Mouse (Mus musculus) right cerebral cortex, adult 2 months (tissue): ENCODE measurements around the gene Smg5.

Experiments
- DNase-seq, 2 experiments: peaks; one replicate each; pipeline ENCODE4 v3.0.0; 2021 to 2022; ENCODE audit warnings: low spot score in 2 of 2

Gene Smg5

DNA sequence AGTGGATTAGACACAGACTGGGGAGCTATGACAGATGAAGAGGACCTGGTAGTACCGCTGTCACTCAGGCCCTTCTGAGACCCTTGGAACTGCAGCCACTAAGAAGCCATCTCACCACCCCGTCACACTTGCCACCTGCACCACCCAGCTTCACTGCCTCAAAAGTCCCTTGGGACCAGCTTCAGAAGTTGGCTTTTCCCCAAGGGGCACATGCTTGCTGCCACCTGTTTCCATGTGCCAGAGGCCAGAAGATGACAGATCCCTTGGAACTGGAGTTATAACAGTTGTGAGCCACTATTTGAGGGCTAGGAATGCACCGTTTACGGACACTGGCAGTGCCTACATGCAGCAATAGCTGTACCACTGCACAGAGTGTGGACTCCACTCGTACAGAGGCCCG, 59.2 kb downstream of the Smg5 start:
- DNase-seq: no peak

DNA sequence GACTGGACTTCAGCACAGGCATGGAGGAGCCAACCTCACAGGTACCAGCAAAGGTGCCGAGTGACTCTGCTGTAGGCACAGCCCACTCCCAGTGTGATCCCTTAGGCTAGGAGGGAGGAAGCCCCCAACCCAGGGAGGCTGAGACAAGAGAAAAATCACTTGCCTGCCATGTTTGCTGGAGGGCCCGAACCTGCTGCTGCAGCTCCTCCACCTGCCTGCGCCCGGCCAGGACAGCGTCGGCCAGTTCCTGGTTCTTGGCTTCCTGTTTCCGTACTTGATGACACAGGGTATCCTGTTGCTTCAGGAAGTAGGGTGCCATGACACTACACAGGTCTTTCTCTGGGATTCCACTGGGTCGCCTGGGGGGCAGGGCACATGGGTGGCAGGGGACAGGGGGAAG, 59.7 kb downstream of the Smg5 start:
- DNase-seq: no peak

GRCm38 (mm10) chr3:88398666-88399065, 62.6 kb downstream of the Smg5 start:
- DNase-seq: no peak

DNA sequence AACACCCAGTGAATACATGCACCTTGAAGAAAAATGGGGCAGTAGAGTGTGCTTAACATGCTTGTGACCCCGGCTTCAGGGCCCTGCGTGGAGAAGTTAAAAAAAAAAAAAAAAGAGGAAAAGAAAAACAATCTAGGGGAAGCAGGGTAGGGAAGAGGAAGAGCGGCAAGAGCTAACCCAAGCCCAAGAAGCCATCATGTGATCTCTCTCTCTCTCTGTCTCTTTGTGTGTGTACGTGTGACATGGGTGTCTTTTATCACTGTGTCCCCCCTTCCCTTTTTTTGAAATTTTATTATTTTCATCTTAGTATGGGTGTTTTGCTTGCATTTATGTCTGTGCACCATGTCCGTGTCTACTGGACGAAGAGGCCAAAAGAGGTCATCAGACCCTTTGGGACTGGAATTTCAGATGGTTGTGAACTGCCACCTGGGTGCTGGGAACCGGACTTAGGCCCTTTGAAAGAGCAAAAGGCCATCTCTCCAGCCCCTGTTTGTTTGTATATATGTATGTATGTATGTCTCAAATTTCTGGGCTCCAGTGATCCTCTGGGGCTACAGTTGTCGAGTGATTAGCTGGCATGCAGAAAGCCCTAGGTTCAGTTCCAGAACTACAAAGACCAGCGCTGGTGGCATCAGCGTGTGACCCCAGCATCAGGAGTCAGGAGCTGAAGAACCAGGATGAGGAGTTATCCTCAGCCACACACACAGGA, 67.6 kb downstream of the Smg5 start:
- no peak for DNase-seq

- DNase-seq: peak; percentile 75 to 77
Measured at GRCm38 (mm10) chr3:88407090-88407489, 71.0 kb downstream of the Smg5 start.

GRCm38 (mm10) chr3:88407529-88407928, 71.5 kb downstream of the Smg5 start:
- DNase-seq: no peak

DNA sequence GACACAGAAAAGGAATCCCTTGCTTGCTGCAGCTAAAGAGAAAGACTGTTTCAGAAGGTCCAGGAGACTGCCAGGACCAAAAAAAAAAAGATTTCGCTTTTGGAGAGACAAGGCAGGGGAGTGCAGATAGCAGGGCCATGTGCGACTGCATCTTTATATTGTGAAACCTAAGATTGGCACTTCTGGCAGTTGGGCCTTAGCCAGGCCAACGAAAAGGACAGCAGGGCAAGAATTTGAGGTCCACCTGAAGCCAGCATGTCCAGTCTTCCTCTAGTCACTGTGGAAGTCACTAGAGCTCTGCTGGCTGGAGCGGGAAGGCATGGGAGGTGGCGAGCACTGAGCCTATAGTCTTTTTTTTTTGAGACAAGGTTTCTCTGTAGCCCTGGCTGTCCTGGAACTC, 72.9 kb downstream of the Smg5 start:
- DNase-seq: no peak

DNA sequence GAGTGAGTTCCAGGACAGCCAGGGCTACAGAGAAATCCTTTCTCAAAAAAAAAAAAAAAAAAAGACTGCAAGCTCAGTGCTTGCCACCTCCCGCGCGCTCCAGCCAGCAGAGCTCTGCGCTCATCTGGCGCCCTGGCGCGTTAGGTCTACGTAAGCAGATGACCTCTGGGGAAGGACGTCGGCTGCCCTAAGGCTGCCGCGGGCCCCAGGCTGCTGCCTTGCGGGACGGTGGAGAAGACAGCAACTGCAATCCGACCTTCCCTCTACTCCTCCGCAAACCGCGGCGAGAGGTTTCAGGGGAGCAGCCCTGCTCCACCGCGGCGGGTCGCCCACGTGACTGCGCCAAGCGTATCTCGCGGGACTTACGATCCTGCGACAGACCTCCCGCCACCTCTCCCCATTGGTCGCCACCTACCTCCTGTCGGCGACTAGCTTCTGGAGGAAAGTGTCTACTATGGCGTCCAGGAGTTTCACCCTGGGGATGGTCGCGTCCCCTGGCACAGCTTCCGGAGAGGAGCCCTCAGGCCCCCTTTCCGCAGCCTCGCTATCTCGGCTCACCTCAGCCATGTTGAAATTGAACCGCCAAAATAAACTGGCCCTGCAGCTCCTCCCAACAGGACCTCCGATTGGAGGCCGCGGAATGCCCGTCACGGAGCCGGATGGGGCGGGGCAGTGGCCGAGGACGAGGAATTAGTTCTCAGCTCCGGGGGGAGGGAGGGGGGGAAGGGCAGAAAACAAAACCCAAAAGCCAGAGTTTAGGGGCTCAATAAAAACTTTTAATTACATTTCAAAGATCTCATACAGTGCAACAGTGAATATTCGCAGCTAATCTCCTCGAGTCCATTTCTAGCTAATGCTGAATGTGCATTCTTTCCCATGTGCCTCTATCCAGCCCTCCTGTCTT, 73.9 kb downstream of the Smg5 start, which contains the start of gene Pmf1:
Pmf1 (minus strand) TSS at position 591 of the 904 bp plus-strand sequence.
- peak; percentile 85 to 89 for DNase-seq

- no peak for DNase-seq
Measured at GRCm38 (mm10) chr3:88410645-88411031, 74.6 kb downstream of the Smg5 start.

GRCm38 (mm10) chr3:88411681-88412080, 75.6 kb downstream of the Smg5 start:
- DNase-seq: no peak
